Mouse (Mus musculus) liver, embryonic 14.5 days (tissue): ENCODE results near the gene Rhbdl3. TPM values are rescaled to one million over a fixed set of nuclear protein-coding genes. Genes with fewer than 3 reads are reported as not detected.
A peak's percentile ranks its signal among the peaks of the same experiment; 100 is the strongest.

Experiments
- ATAC-seq: fragments of 200-750 bp; cut with Nextera tagmentation; 2 replicates; pipeline ENCODE4 v1.8.0; 2017; ENCODE audit warnings: moderate number of reproducible peaks, mild to moderate bottlenecking, moderate library complexity; ENCODE audit not compliant: insufficient read depth
- DNase-seq, 3 experiments: peaks; one replicate each; pipeline ENCODE4 v3.0.0-alpha.2; 2012 to 2013; ENCODE audit warnings: low read depth in 3 of 3, low spot score in 3 of 3
- H3K27ac ChIP-seq: fragments of 300-500 bp; sonication (generic); 2 replicates; pipeline ENCODE4 v1.5.1; 2014; ENCODE audit warnings: moderate library complexity, mild to moderate bottlenecking, control low read depth, inconsistent platforms
- H3K27me3 ChIP-seq: fragments of 300-500 bp; sonication (generic); 2 replicates; pipeline ENCODE4 v1.6.1; 2014; ENCODE audit warnings: mild to moderate bottlenecking, low read length, moderate library complexity; ENCODE audit not compliant: control insufficient read depth, insufficient read depth
- H3K36me3 ChIP-seq: fragments of 300-500 bp; sonication (generic); replicated peaks from 2 replicates; pipeline ENCODE4 v1.6.1; 2014; ENCODE audit warnings: low read depth; ENCODE audit not compliant: control insufficient read depth, insufficient read depth
- H3K4me1 ChIP-seq, 2 experiments: fragments of 200-500 bp in 1 of 2; fragments of 300-500 bp in 1 of 2; sonication (generic) in 1 of 2; replicated peaks; 2 replicates each; pipeline ENCODE4 v1.6.1; 2012 to 2014; ENCODE audit warnings: antibody characterized with exemption in 1 of 2, inconsistent platforms in 1 of 2, low read length in 1 of 2; ENCODE audit not compliant: control insufficient read depth in 2 of 2, insufficient read depth in 2 of 2
- H3K4me2 ChIP-seq: fragments of 300-500 bp; sonication (generic); 2 replicates; pipeline ENCODE4 v1.6.1; 2014; ENCODE audit warnings: low read depth, mild to moderate bottlenecking, control low read depth, moderate library complexity
- H3K4me3 ChIP-seq, 2 experiments: fragments of 200-500 bp in 1 of 2; fragments of 300-500 bp in 1 of 2; sonication (generic) in 1 of 2; 2 replicates each; pipeline ENCODE4 v1.5.1; 2012 to 2014; ENCODE audit warnings: low read depth in 2 of 2, low read length in 2 of 2, mild to moderate bottlenecking in 2 of 2, control low read depth in 1 of 2, inconsistent platforms in 1 of 2, moderate library complexity in 1 of 2; ENCODE audit not compliant: insufficient read depth in 1 of 2
- H3K9ac ChIP-seq: fragments of 300-500 bp; sonication (generic); replicated peaks from 2 replicates; pipeline ENCODE4 v1.6.1; 2014; ENCODE audit warnings: mild to moderate bottlenecking, control low read depth, moderate library complexity
- H3K9me3 ChIP-seq: fragments of 300-500 bp; sonication (generic); 2 replicates; pipeline ENCODE4 v1.6.1; 2016; ENCODE audit warnings: low read length, mixed read lengths; ENCODE audit not compliant: control insufficient read depth
- CTCF ChIP-seq: IDR thresholded peaks from 2 replicates; pipeline ENCODE4 v1.5.1; 2016; ENCODE audit warnings: antibody characterized with exemption, low read depth, control low read depth
- EP300 ChIP-seq: IDR thresholded peaks from 2 replicates; pipeline ENCODE4 v1.6.1; 2016; ENCODE audit warnings: antibody characterized with exemption, low read depth
- WGBS: fragments of 180-500 bp; shearing (Covaris S2); extraction: QIAGEN DNeasy Blood & Tissue Kit; methylation state at CpG from one replicate; pipeline ENCODE4 v1.1.7; 2014; ENCODE audit not compliant: insufficient replicate concordance; 5-methylcytosine and 5-hydroxymethylcytosine counted together
- polyA plus RNA-seq, 2 experiments: library from polyadenylated mRNA; depleted of rRNA in 1 of 2; stranded (reverse) in 1 of 2; unstranded in 1 of 2; fragments of >200 nt; fragmentation: Nextera tagmentation in 1 of 2; extraction: Ambion mirVana in 1 of 2; gene quantifications; 2 replicates each; pipeline versions ENCODE4 v1.2.1 to v1.2.3; 2012 to 2014

Rhbdl3 gene
- polyA plus RNA-seq, 2 experiments: 0.03 to 0.04 TPM

GRCm38 (mm10) chr11:80292463-80292862, 8.2 kb upstream of the Rhbdl3 start:
- H3K36me3 ChIP-seq: no peaks in the 10 kb centered on the region
- H3K27me3 ChIP-seq: peaks cover 10% of the 10 kb centered on the region
- no peak for DNase-seq
- H3K4me2 ChIP-seq: no peak overlapping the region
- no peak for ATAC-seq
- H3K27ac ChIP-seq: no peak overlapping the region
- H3K4me1 ChIP-seq: no peaks in the 10 kb centered on the region
- no peak overlapping the region for H3K4me3 ChIP-seq
- WGBS: 66% methylated on average over 7 of the region's 7 CpGs
- TF ChIP-seq EP300: no peak
- no peak for TF ChIP-seq CTCF
- no peak overlapping the region for H3K9ac ChIP-seq
- no peaks in the 10 kb centered on the region for H3K9me3 ChIP-seq

- Histone ChIP-seq H3K9ac (no peak overlapping the region), H3K36me3 (no peaks in the 10 kb centered on the region), H3K4me2 (no peak overlapping the region), H3K9me3 (no peaks in the 10 kb centered on the region), H3K4me3 (no peak overlapping the region), H3K4me1 (no peaks in the 10 kb centered on the region), H3K27me3 (peaks cover 21% of the 10 kb centered on the region), H3K27ac (no peak overlapping the region)
- no peak for DNase-seq
- TF ChIP-seq EP300: no peak
- TF ChIP-seq CTCF: no peak
- 31% methylated on average over 9 of the region's 9 CpGs for WGBS
- ATAC-seq: no peak
Observed at GRCm38 (mm10) chr11:80295066-80295465, 5.6 kb upstream of the Rhbdl3 start.

DNA sequence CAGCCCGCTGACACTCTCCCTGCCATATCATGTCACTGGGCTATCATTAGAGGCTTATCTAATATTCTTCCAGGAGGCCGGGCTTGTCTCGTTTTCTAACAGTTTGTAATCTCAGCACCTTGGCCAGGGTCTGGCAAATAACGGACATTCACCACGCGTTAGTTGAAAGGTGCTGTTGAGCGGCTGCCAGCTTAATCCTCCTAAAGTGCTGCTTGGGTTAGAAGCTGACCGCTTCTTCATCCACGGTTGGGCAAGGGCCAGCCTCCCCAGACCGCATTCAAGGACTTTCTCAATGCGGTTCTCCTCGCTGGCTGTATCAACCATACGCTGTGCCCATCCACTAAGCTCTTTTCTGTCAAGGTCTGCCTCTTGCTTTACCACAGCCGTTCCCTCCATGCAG, 4.9 kb upstream of the Rhbdl3 start:
- Histone ChIP-seq H3K9me3 (no peaks in the 10 kb centered on the region), H3K27ac (no peak overlapping the region), H3K27me3 (peaks cover 28% of the 10 kb centered on the region), H3K36me3 (no peaks in the 10 kb centered on the region), H3K9ac (no peak overlapping the region), H3K4me3 (no peak overlapping the region), H3K4me1 (no peaks in the 10 kb centered on the region), H3K4me2 (no peak overlapping the region)
- TF ChIP-seq CTCF (no peak), EP300 (no peak)
- WGBS: 16% methylated on average over 14 of the region's 14 CpGs
- no peak for ATAC-seq
- no peak for DNase-seq

GRCm38 (mm10) chr11:80299513-80300235, 1.0 kb upstream of the Rhbdl3 start:
- H3K9me3 ChIP-seq: no peaks in the 10 kb centered on the region
- no peak overlapping the region for H3K27ac ChIP-seq
- H3K36me3 ChIP-seq: no peaks in the 10 kb centered on the region
- H3K9ac ChIP-seq: no peak overlapping the region
- no peak for ATAC-seq
- H3K4me2 ChIP-seq: no peak overlapping the region
- DNase-seq: no peak
- H3K4me3 ChIP-seq: no peak overlapping the region
- no peak for TF ChIP-seq EP300
- no peak for TF ChIP-seq CTCF
- H3K4me1 ChIP-seq: no peaks in the 10 kb centered on the region; a peak in 1 of 4 replicates
- WGBS: 10% methylated on average over 12 of the region's 12 CpGs
- H3K27me3 ChIP-seq: peaks cover 54% of the 10 kb centered on the region

GRCm38 (mm10) chr11:80301316-80302045, 769 bp downstream of the Rhbdl3 start:
- H3K4me1 ChIP-seq: no peaks in the 10 kb centered on the region; a peak in 1 of 4 replicates
- H3K9ac ChIP-seq: no peak overlapping the region
- WGBS: under 1% methylated on average over 53 of the region's 53 CpGs
- ATAC-seq: no peak
- no peaks in the 10 kb centered on the region for H3K9me3 ChIP-seq
- DNase-seq: no peak
- H3K36me3 ChIP-seq: no peaks in the 10 kb centered on the region
- TF ChIP-seq CTCF (peak; percentile 15; the same call in 1 of the 2 replicates), EP300 (no peak)
- no peak overlapping the region for H3K27ac ChIP-seq
- peak overlapping the region; percentile 11 to 48; a peak in 2 of 4 replicates for H3K4me3 ChIP-seq
- peak overlapping the region; percentile 62 for H3K4me2 ChIP-seq
- peaks cover 48% of the 10 kb centered on the region for H3K27me3 ChIP-seq
